Mouse (Mus musculus) heart, embryonic 16.5 days (tissue): Measurements from ENCODE around the gene Stac3. TPM values are rescaled to one million over a fixed set of nuclear protein-coding genes. Genes with fewer than 3 reads are reported as not detected.

ENCODE experiments used
- ATAC-seq: fragments of 200-750 bp; cut with Nextera tagmentation; replicated peaks from 2 replicates; pipeline ENCODE4 v1.8.0; 2017; ENCODE audit warnings: moderate number of reproducible peaks; ENCODE audit not compliant: insufficient read depth, low FRiP score; ENCODE audit errors: extremely low read depth
- H3K27ac ChIP-seq: fragments of 300-500 bp; sonication (generic); 2 replicates; pipeline ENCODE4 v1.5.1; 2014; ENCODE audit warnings: mild to moderate bottlenecking, low read length, control low read depth, moderate library complexity
- H3K27me3 ChIP-seq: fragments of 300-500 bp; sonication (generic); 2 replicates; pipeline ENCODE4 v1.6.1; 2014; ENCODE audit warnings: low read length, mixed read lengths; ENCODE audit not compliant: control insufficient read depth, insufficient read depth
- H3K36me3 ChIP-seq: fragments of 300-500 bp; sonication (generic); 2 replicates; pipeline ENCODE4 v1.6.1; 2014; ENCODE audit not compliant: control insufficient read depth, insufficient read depth
- H3K4me1 ChIP-seq: fragments of 300-500 bp; sonication (generic); 2 replicates; pipeline ENCODE4 v1.6.1; 2014; ENCODE audit warnings: low read length, mixed read lengths; ENCODE audit not compliant: control insufficient read depth, insufficient read depth
- H3K4me2 ChIP-seq: fragments of 300-500 bp; sonication (generic); 2 replicates; pipeline ENCODE4 v1.6.1; 2014; ENCODE audit warnings: low read depth, mild to moderate bottlenecking, control low read depth, low read length
- H3K4me3 ChIP-seq: fragments of 300-500 bp; sonication (generic); 2 replicates; pipeline ENCODE4 v1.5.1; 2014; ENCODE audit warnings: mild to moderate bottlenecking, control low read depth, low read length
- H3K9ac ChIP-seq: fragments of 300-500 bp; sonication (generic); 2 replicates; pipeline ENCODE4 v1.6.1; 2014; ENCODE audit warnings: low read length, control low read depth
- H3K9me3 ChIP-seq: fragments of 300-500 bp; sonication (generic); replicated peaks from 2 replicates; pipeline ENCODE4 v1.6.1; 2016; ENCODE audit warnings: low read length; ENCODE audit not compliant: control insufficient read depth
- WGBS: fragments of 180-500 bp; shearing (Covaris S2); extraction: QIAGEN DNeasy Blood & Tissue Kit; methylation state at CpG from one replicate; pipeline ENCODE4 v1.1.7; 2014; 5-methylcytosine and 5-hydroxymethylcytosine counted together
- polyA plus RNA-seq: library from polyadenylated mRNA; unstranded; fragments of >200 nt; fragmentation: Nextera tagmentation; extraction: Ambion mirVana; gene quantifications from 2 replicates; pipeline ENCODE4 v1.2.1, GENCODE M21; 2015

The Stac3 gene
- polyA plus RNA-seq, 1 experiment from 2014 or later: 0.46 TPM

DNA sequence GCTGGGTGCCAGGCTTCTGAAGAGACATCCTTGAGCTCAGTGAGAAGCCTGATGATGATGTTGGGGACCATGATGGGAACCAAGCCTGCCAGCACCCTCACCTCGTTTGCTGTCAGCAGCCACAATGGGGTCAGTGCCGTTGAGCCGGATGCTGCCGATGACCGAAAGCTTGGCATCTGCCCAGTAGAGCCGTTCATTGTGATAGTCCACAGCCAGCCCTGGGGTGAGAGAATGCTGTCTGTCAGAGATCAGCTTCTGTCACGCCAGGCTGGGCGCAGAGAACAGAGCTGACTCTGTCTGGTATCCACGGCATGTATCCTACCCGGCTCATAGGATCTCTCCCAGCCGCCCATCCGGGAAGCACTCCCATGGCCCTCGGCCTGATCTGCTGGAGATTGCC, 40.6 kb downstream of the Stac3 start:
- 65% methylated on average over 13 of the region's 13 CpGs for WGBS
- Histone ChIP-seq H3K9ac (no peak overlapping the region), H3K4me2 (no peak overlapping the region), H3K9me3 (no peaks in the 10 kb centered on the region), H3K36me3 (no peaks in the 10 kb centered on the region), H3K4me1 (no peaks in the 10 kb centered on the region), H3K27ac (no peak overlapping the region), H3K4me3 (no peak overlapping the region), H3K27me3 (no peaks in the 10 kb centered on the region; the same call in 1 of the 2 replicates)
- ATAC-seq: no peak; the same call in 1 of the 2 replicates

DNA sequence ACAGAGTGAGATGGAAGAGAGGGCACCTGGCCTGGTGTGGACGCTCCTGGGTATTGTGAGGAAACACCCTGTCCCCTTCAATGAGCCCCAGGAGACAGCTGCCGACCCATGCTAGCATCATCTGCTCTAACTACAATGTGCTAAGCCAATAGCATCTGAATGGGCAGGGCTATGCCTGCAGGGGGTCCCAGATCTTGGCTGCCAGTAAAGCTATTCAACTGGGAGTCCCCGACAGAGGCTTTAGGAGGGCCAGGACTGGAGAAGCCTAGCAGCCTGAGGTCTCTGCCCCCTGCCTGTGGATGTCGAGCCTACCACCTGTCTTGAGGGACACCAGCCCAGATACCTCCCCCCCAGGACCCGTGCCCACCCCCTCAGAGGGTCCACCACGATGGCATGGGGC, 41.2 kb downstream of the Stac3 start:
- no peak overlapping the region for H3K4me3 ChIP-seq
- no peaks in the 10 kb centered on the region for H3K4me1 ChIP-seq
- 76% methylated on average over 6 of the region's 6 CpGs for WGBS
- no peak for ATAC-seq
- H3K27me3 ChIP-seq: no peaks in the 10 kb centered on the region
- H3K27ac ChIP-seq: no peak overlapping the region
- no peak overlapping the region for H3K9ac ChIP-seq
- no peaks in the 10 kb centered on the region for H3K9me3 ChIP-seq
- no peak overlapping the region for H3K4me2 ChIP-seq
- H3K36me3 ChIP-seq: no peaks in the 10 kb centered on the region

DNA sequence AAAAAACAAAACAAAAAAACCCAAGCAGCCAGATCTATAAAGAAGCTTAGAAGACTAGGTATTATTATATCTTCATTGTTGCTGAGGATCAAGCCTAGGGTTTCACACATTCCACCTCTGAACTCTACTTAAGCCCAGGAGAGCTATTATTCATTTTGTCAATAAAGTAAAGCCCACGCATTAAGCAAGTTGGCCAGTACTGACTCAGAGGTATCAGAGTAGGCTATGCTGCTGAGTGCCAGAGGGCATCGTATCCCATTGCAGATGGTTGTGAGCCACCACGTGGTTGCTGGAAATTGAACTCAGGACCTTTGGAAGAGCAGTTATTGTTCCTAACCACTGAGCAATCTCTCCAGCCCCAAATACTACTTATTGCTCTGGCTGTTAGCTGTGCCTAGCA, 42.4 kb downstream of the Stac3 start:
- Histone ChIP-seq H3K27me3 (no peaks in the 10 kb centered on the region), H3K4me1 (no peaks in the 10 kb centered on the region), H3K4me2 (no peak overlapping the region), H3K4me3 (no peak overlapping the region), H3K9ac (no peak overlapping the region), H3K27ac (no peak overlapping the region), H3K9me3 (no peaks in the 10 kb centered on the region), H3K36me3 (no peaks in the 10 kb centered on the region)
- ATAC-seq: no peak
- 75% methylated on average over 3 of the region's 3 CpGs for WGBS

DNA sequence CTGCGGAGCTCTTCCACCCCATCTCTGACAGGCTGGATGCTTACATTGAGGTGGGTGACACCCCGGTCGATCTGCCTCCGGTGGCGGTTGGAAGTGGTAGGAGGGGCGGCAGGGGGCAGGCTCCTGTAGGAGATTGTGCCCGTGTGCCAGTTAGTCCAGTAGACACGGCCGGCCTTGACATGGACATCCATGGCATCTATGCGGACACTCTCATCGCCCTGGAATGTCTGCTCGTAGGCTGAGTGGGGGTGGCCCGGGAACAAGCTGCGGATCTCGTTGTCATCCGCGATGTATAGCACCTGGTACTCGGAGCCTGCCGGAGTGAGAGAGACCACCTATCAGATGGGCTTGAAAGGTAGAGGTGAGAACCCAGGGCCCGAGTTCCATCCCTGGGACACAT, 42.9 kb downstream of the Stac3 start:
- H3K4me2 ChIP-seq: no peak overlapping the region
- H3K27ac ChIP-seq: no peak overlapping the region
- no peaks in the 10 kb centered on the region for H3K4me1 ChIP-seq
- ATAC-seq: no peak
- no peak overlapping the region for H3K9ac ChIP-seq
- H3K4me3 ChIP-seq: no peak overlapping the region
- no peaks in the 10 kb centered on the region for H3K36me3 ChIP-seq
- H3K27me3 ChIP-seq: no peaks in the 10 kb centered on the region
- H3K9me3 ChIP-seq: no peaks in the 10 kb centered on the region
- WGBS: 79% methylated on average over 20 of the region's 20 CpGs

DNA sequence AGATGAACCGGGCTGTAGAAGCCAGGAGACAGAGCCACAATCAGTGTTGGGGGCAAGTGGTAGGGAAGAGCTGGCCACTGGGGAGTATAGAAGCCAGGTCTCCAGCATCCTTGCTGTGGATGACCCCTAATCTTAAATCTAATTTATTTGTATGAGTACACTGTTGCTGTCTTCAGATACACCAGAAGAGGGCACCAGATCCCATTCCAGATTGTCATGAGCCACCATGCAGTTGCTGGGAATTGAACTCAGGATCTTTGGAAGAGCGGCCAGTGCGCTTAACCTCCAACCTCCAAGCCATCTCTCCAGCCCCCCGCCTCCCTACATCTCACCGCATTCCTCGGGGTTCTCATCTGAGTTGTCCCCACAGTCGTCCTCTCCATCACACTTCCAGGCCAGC, 45.0 kb downstream of the Stac3 start:
- WGBS: 84% methylated on average over 7 of the region's 7 CpGs

DNA sequence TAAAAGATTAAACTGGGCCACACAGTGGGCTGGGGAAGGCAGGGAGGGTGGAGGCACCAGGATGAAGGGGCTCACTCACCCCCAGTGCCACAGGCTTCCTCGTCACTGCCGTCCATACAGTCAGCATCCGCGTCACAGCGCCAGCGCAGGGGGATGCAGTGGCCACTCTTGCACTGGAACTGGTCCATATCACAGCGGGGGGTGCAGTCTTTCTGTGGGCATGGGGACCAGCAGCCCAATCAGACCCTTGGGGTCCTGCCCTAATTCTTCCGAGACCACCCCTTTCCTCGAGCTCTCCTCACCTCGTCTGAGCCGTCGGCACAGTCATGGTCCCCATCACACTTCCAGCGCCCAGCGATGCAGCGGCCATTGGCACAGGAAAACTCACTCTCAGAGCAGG, 46.8 kb downstream of the Stac3 start:
- Histone ChIP-seq H3K9ac (no peak overlapping the region), H3K9me3 (no peaks in the 10 kb centered on the region), H3K4me2 (no peak overlapping the region), H3K4me1 (no peaks in the 10 kb centered on the region), H3K27ac (no peak overlapping the region), H3K36me3 (peaks cover 3% of the 10 kb centered on the region; the same call in 1 of the 2 replicates), H3K27me3 (no peaks in the 10 kb centered on the region), H3K4me3 (no peak overlapping the region)
- ATAC-seq: no peak
- WGBS: 91% methylated on average over 15 of the region's 15 CpGs

More for the DNA sequence above, 45.0 kb downstream of the Stac3 start:
- Histone ChIP-seq H3K4me1 (no peaks in the 10 kb centered on the region), H3K4me3 (no peak overlapping the region), H3K9ac (no peak overlapping the region), H3K27me3 (no peaks in the 10 kb centered on the region), H3K36me3 (no peaks in the 10 kb centered on the region), H3K27ac (no peak overlapping the region), H3K9me3 (no peaks in the 10 kb centered on the region), H3K4me2 (no peak overlapping the region)
- no peak for ATAC-seq

DNA sequence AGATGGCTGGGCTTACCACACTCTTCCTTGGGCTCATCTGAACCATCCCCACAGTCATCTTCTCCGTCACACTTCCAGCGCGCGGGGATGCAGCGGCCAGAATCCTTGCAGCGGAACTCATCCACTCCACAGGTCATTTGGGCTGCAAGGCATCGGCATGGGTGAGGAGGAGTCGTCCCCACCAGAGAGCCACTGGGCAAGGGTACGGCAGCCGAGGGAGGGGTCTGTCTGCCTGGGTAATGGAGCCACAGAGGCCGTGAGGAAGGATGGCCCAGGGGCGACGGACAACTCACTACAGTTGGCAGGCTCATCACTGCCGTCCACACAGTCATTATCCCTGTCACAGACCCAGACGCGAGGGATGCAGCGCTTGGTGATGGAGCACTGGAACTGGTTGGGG, 48.4 kb downstream of the Stac3 start:
- H3K9ac ChIP-seq: no peak overlapping the region
- H3K27ac ChIP-seq: no peak overlapping the region
- no peak overlapping the region for H3K4me3 ChIP-seq
- H3K9me3 ChIP-seq: no peaks in the 10 kb centered on the region
- H3K36me3 ChIP-seq: peaks cover 5% of the 10 kb centered on the region
- no peak for ATAC-seq
- H3K4me1 ChIP-seq: no peaks in the 10 kb centered on the region
- WGBS: 90% methylated on average over 17 of the region's 17 CpGs
- no peak overlapping the region for H3K4me2 ChIP-seq
- no peaks in the 10 kb centered on the region for H3K27me3 ChIP-seq

DNA sequence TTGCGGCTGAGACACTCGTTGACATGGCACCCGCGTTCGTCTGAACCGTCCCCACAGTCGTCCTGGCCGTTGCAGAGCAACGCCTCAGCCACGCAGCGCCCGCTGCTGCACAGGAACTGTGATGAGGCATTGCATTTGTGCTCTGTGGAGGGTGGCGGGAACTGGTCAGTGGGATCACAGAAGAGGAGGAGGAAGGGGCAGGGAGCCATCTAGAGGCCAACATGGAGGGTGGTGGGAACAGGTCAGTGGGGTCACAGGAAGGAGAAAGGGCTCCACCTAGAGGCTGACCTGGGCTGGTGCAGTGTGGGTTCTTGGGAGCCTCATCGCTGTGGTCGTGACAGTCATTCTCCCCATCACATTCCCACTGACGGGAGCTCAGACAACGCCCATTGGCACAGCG, 54.2 kb downstream of the Stac3 start:
- no peak overlapping the region for H3K9ac ChIP-seq
- no peak overlapping the region for H3K4me3 ChIP-seq
- ATAC-seq: peak; percentile 18; the same call in 1 of the 2 replicates
- H3K4me1 ChIP-seq: no peaks in the 10 kb centered on the region
- no peak overlapping the region for H3K4me2 ChIP-seq
- WGBS: 78% methylated on average over 18 of the region's 18 CpGs
- no peaks in the 10 kb centered on the region for H3K9me3 ChIP-seq
- H3K27me3 ChIP-seq: no peaks in the 10 kb centered on the region
- peaks cover 15% of the 10 kb centered on the region for H3K36me3 ChIP-seq
- no peak overlapping the region for H3K27ac ChIP-seq

DNA sequence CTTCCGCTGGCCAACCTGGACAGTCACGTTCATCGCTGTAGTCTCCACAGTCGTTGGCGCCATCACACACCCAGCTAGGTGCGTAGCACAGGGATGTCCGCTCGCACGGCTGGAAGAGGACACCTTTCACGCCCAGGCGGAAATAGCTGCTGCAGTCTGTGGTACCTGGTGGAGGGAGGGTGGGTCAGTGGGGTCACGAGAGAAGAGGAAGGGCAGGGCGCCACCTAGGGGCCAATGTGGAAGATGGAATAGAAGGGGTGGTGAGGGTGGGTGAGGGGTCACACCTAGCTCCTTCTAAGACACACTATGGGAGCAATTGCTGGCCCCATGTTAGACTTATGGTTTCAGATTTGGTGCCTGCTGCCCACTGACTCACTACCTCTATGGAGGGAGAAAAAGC, 55.9 kb downstream of the Stac3 start:
- no peaks in the 10 kb centered on the region for H3K27me3 ChIP-seq
- H3K36me3 ChIP-seq: peaks cover 15% of the 10 kb centered on the region
- no peak for ATAC-seq
- no peak overlapping the region for H3K27ac ChIP-seq
- no peak overlapping the region for H3K4me3 ChIP-seq
- no peak overlapping the region for H3K4me2 ChIP-seq
- no peaks in the 10 kb centered on the region for H3K4me1 ChIP-seq
- WGBS: 91% methylated on average over 13 of the region's 13 CpGs
- no peak overlapping the region for H3K9ac ChIP-seq
- no peaks in the 10 kb centered on the region for H3K9me3 ChIP-seq
